Mouse (Mus musculus) cerebellum, adult 2 months (tissue): Measurements from ENCODE around the gene Vmn2r28. TPM values are rescaled to one million over a fixed set of nuclear protein-coding genes. Genes with fewer than 3 reads are reported as not detected.
"Not testable (repeated sequence)": the region's sequence is repeated elsewhere in the genome, so short reads cannot be mapped to it uniquely, and the experiment has no call there.

Experiments used
- DNase-seq, 2 experiments: peaks; one replicate each; pipeline ENCODE4 v3.0.0; 2021
- H3K27ac ChIP-seq: fragments of 200-500 bp; 2 replicates; pipeline ENCODE4 v1.5.1; 2012; ENCODE audit warnings: low read length, control low read depth, inconsistent platforms; ENCODE audit not compliant: insufficient read depth
- H3K27me3 ChIP-seq: fragments of 200-500 bp; 2 replicates; pipeline ENCODE4 v1.6.1; 2012; ENCODE audit warnings: inconsistent platforms, mild to moderate bottlenecking, low read length, moderate library complexity; ENCODE audit not compliant: control insufficient read depth, insufficient read depth
- H3K4me1 ChIP-seq: fragments of 200-500 bp; 2 replicates; pipeline ENCODE4 v1.6.1; 2011; ENCODE audit warnings: low read length; ENCODE audit not compliant: control insufficient read depth, insufficient read depth
- H3K4me3 ChIP-seq: fragments of 200-500 bp; replicated peaks from 2 replicates; pipeline ENCODE3; 2011; ENCODE audit warnings: mild to moderate bottlenecking, low read depth, low read length, control low read depth; ENCODE audit not compliant: insufficient read depth
- CTCF ChIP-seq: fragments of 200-500 bp; IDR thresholded peaks from 2 replicates; pipeline ENCODE4 v1.5.1; 2011; ENCODE audit warnings: low read depth, mild to moderate bottlenecking, control low read depth, low read length, moderate library complexity, borderline replicate concordance; ENCODE audit not compliant: insufficient read depth
- POLR2A ChIP-seq: fragments of 200-500 bp; IDR thresholded peaks from 2 replicates; pipeline ENCODE4 v1.6.1; 2011; ENCODE audit warnings: low read length, control low read depth, borderline replicate concordance; ENCODE audit not compliant: insufficient read depth
- WGBS: fragments of 180-500 bp; shearing (Covaris S2); methylation state at CpG from one replicate; pipeline ENCODE4 v1.1.7; 2018; 5-methylcytosine and 5-hydroxymethylcytosine counted together
- polyA plus RNA-seq: library from polyadenylated mRNA; depleted of rRNA; stranded (reverse); fragments of >200 nt; gene quantifications from 2 replicates; pipeline ENCODE4 v1.2.3, GENCODE M21; 2012; rRNA removed

Vmn2r28 gene
- polyA plus RNA-seq = not detected in 2 replicates

DNA sequence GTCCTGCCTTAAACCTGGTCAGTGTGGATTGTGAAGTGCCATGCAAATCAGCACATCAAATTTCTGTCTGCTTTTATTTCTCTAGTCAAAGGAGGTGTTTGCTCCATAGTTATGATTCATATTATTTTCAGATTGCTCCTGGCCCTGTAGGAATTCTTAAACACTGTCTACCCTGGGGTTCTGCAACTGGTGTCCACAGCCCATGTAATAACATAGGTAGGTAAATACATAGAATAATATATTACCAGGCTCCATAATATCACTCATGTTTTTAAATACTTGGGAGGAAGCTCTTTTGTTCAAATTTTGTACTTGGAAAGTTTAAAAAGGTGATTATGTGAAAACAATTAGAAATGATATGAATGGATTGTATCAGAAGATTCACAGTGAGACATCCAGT, at the start of gene Vmn2r28:
Gene Vmn2r28 (minus strand): TSS at position 101 of the 400 bp plus-strand sequence.
- not testable (repeated sequence) for H3K4me3 ChIP-seq, H3K4me1 ChIP-seq, H3K27me3 ChIP-seq, DNase-seq, H3K27ac ChIP-seq

DNA sequence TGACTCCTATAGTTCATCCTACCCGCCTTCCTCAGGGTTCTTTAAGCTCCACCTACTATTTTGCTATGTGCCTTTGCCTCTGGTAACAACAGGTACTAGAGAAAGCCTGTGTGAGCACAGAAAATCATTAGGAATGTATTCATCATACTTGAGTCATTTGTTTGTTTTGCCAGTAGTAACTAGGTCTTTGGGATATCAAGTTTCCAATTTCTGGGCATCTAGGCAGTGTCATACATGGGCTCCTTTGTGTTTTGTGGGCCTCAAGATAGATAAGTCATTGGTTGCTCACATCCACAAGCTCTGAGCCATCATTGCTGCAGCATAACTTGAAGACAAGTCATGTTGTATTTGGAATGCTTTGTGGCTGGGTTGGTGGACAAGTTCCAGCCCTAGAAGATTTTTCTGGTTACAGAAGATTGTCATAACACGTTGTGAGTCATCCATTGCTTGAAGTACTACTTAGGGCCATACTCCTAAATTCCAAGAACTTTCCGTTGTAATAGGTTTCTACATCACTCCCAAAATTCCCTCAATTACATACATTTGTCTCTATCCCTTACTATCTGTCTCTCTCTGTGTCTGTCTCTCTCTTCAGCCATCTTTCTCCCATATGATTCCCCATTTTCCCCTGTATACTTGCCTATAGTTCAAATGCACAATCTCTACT, 47.1 kb upstream of the Vmn2r28 start:
- not testable (repeated sequence) for H3K4me1 ChIP-seq, DNase-seq, H3K27me3 ChIP-seq, H3K4me3 ChIP-seq, H3K27ac ChIP-seq
- 39% methylated on average over 3 of the region's 3 CpGs for WGBS

DNA sequence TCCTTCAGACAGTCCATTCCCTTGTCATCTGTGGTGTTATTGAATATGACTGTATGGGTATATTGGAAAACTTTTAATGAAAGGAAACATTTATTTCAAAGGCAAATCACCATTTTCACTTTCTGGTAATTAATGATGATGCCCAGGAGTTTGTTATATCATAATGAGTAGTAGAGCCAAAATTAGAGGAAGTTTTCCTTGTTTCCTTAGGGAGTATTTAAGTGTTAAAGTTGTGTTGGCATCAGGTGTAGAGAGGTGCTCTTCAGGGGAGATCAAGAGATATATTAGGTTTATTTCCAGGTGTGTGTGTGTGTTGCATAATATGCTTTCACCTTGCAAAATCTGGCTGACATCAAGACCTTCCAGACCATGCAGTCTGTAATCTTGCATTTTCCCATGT, 37.1 kb downstream of the Vmn2r28 start, which contains the start of gene Vmn1r59:
Gene Vmn1r59 (minus strand): TSS at position 101 of the 400 bp plus-strand sequence.
- no peak within 1 kb of the TSS for H3K27ac ChIP-seq
- no peak for DNase-seq
- TF ChIP-seq POLR2A (no peak), CTCF (no peak)

DNA sequence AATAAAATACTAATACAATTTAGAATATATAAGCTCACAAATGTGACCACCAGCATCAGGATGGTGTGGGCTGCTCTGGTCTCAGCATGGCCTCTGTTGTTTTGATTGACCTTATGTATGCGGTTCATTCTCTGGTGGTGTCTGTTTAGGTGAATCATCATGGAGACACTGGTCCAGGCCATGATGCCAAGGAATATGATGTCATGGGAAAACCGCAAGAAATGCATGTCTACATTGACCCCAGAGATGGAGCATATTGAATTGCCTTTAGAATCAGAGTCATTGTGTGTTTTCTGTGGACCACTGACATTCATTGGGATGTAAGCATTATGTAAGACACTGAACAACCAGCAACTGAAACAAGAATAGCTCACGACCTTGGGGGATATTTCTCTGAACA, 39.7 kb downstream of the Vmn2r28 start:
- 64% methylated on average over 3 of the region's 3 CpGs for WGBS
- not testable (repeated sequence) for DNase-seq, H3K27ac ChIP-seq, H3K4me1 ChIP-seq, H3K4me3 ChIP-seq, H3K27me3 ChIP-seq

More for the DNA sequence above, 37.1 kb downstream of the Vmn2r28 start, which contains the start of gene Vmn1r59:
- no peaks in the 10 kb centered on the region; the same call in 1 of the 2 replicates for H3K27me3 ChIP-seq
- no peak within 1 kb of the TSS for H3K4me3 ChIP-seq
- H3K4me1 ChIP-seq = no peaks in the 10 kb centered on the region

DNA sequence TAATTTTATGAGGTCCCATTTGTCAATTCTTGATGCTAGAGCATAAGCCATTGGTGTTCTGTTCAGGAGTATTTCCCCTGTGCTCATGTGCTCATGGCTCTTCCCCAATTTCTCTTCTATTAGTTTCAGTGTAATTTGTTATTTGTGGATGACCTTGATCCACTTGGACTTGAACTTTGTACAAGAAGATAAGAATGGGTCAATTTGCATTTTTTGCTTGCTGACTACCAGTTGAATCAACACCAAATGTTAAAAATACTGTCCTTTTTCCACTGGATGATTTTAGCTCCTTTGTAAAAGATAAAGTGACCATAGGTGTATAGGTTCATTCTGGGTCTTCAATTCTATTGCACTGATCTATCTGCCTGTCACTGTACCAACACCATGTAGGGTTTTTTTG, 45.1 kb downstream of the Vmn2r28 start:
- no peaks in the 10 kb centered on the region for H3K27me3 ChIP-seq
- no peak for DNase-seq
- no peak overlapping the region for H3K27ac ChIP-seq
- no peaks in the 10 kb centered on the region for H3K4me1 ChIP-seq
- TF ChIP-seq POLR2A (no peak), CTCF (no peak)
- no peak overlapping the region for H3K4me3 ChIP-seq

Other genes with a start within 250 kb of the Vmn2r28 start
- not detected in 2 replicates for gene Gm5065, start 143.4 kb downstream of the Vmn2r28 start, polyA plus RNA-seq
- not detected in 2 replicates for gene Nlrp2, start 142.9 kb downstream of the Vmn2r28 start, polyA plus RNA-seq
- not detected in 2 replicates for gene Vmn1r58, start 80.6 kb downstream of the Vmn2r28 start, polyA plus RNA-seq
- gene Vmn1r59, start 37.2 kb downstream of the Vmn2r28 start, polyA plus RNA-seq = not detected in 2 replicates
- not detected in 2 replicates for gene Vmn1r60, start 53.4 kb upstream of the Vmn2r28 start, polyA plus RNA-seq
- gene Vmn1r61, start 119.3 kb upstream of the Vmn2r28 start, polyA plus RNA-seq = not detected in 2 replicates
- gene Vmn1r62, start 179.7 kb upstream of the Vmn2r28 start, polyA plus RNA-seq = not detected in 2 replicates